Mouse (Mus musculus) left cerebral cortex, postnatal 25 days (tissue): ENCODE measurements around the gene Sdhaf1. TPM values are rescaled to one million over a fixed set of nuclear protein-coding genes. Genes with fewer than 3 reads are reported as not detected.

ENCODE experiments used
- total RNA-seq, 2 experiments: library from RNA; stranded (reverse); gene quantifications; 2 replicates each; pipeline ENCODE4 v1.2.3; 2021

Gene Sdhaf1
- total RNA-seq, 2 experiments from 2014 or later = 7.2 to 7.8 TPM

Other genes with a start within 250 kb of the Sdhaf1 start
- not detected for gene Gm26920, start 233.5 kb downstream of the Sdhaf1 start, total RNA-seq
- 1 to 10 TPM; 7.2 to 7.5 TPM for gene Zfp566, start 233.4 kb downstream of the Sdhaf1 start, total RNA-seq
- gene Zfp260, start 229.1 kb downstream of the Sdhaf1 start, total RNA-seq = 10 to 100 TPM; 64.5 to 64.6 TPM
- gene Zfp382, start 202.0 kb downstream of the Sdhaf1 start, total RNA-seq = 10 to 100 TPM; 34.9 to 36.0 TPM
- gene Zfp146, start 154.1 kb downstream of the Sdhaf1 start, total RNA-seq = 10 to 100 TPM; 48.5 to 49.7 TPM
- gene Cox7a1, start 139.8 kb downstream of the Sdhaf1 start, total RNA-seq = 1 to 10 TPM; 5.5 to 6.0 TPM
- 100 to 1,000 TPM; 180 to 183 TPM for gene Capns1, start 125.1 kb downstream of the Sdhaf1 start, total RNA-seq
- 10 to 100 TPM; 57.6 to 59.5 TPM for gene Polr2i, start 91.9 kb downstream of the Sdhaf1 start, total RNA-seq
- 100 to 1,000 TPM; 130 to 143 TPM for gene Tbcb, start 91.6 kb downstream of the Sdhaf1 start, total RNA-seq
- not detected for gene Ovol3, start 88.2 kb downstream of the Sdhaf1 start, total RNA-seq
- gene Thap8, start 43.8 kb downstream of the Sdhaf1 start, total RNA-seq = under 1 TPM in 1 of 2 experiments, not detected in 1; 0.34 TPM
- 1 to 10 TPM in 1 of 2 experiments, under 1 TPM in 1; 0.73 to 1.5 TPM for gene Wdr62, start 43.5 kb downstream of the Sdhaf1 start, total RNA-seq
- 100 to 1,000 TPM; 467 to 489 TPM for gene Clip3, start 32.2 kb downstream of the Sdhaf1 start, total RNA-seq
- 10 to 100 TPM; 63.6 to 64.4 TPM for gene Alkbh6, start 15.2 kb downstream of the Sdhaf1 start, total RNA-seq
- gene Syne4, start 9.1 kb downstream of the Sdhaf1 start, total RNA-seq = 1 to 10 TPM; 8.4 to 8.7 TPM
- under 1 TPM; 0.32 to 0.55 TPM for gene E130208F15Rik, start 2.2 kb downstream of the Sdhaf1 start, total RNA-seq
- gene Lrfn3, start 38.9 kb upstream of the Sdhaf1 start, total RNA-seq = 10 to 100 TPM; 34.0 to 35.2 TPM
- 10 to 100 TPM; 28.7 to 29.8 TPM for gene Tyrobp, start 89.9 kb upstream of the Sdhaf1 start, total RNA-seq
- 1 to 10 TPM in 1 of 2 experiments, not detected in 1; 1.2 TPM for gene Hcst, start 96.0 kb upstream of the Sdhaf1 start, total RNA-seq
- gene Nfkbid, start 97.8 kb upstream of the Sdhaf1 start, total RNA-seq = 1 to 10 TPM; 2.6 to 2.7 TPM
- gene Aplp1, start 121.6 kb upstream of the Sdhaf1 start, total RNA-seq = 1,000 to 10,000 TPM; 1,270 to 1,289 TPM
- 10 to 100 TPM; 11.4 to 11.7 TPM for gene Kirrel2, start 133.8 kb upstream of the Sdhaf1 start, total RNA-seq
- 1 to 10 TPM in 1 of 2 experiments, under 1 TPM in 1; 0.78 to 1.5 TPM for gene Nphs1, start 134.4 kb upstream of the Sdhaf1 start, total RNA-seq
- gene Prodh2, start 169.7 kb upstream of the Sdhaf1 start, total RNA-seq = not detected
- gene Arhgap33, start 211.2 kb upstream of the Sdhaf1 start, total RNA-seq = 100 to 1,000 TPM; 190 to 213 TPM
- gene Hspb6, start 228.3 kb upstream of the Sdhaf1 start, total RNA-seq = 1 to 10 TPM; 5.1 to 6.4 TPM
- 1 to 10 TPM; 5.2 to 5.5 TPM for gene Proser3, start 228.4 kb upstream of the Sdhaf1 start, total RNA-seq
- 10 to 100 TPM; 45.5 to 47.8 TPM for gene Lin37, start 235.9 kb upstream of the Sdhaf1 start, total RNA-seq
- 10 to 100 TPM; 57.2 to 69.2 TPM for gene U2af1l4, start 239.4 kb upstream of the Sdhaf1 start, total RNA-seq
- 1 to 10 TPM; 5.7 TPM for gene Gm49396, start 239.4 kb upstream of the Sdhaf1 start, total RNA-seq
- 10 to 100 TPM; 82.7 to 90.1 TPM for gene Psenen, start 239.7 kb upstream of the Sdhaf1 start, total RNA-seq
- gene Igflr1, start 241.5 kb upstream of the Sdhaf1 start, total RNA-seq = 1 to 10 TPM; 2.8 to 3.5 TPM